Mouse (Mus musculus) T-cell, adult 66 days (primary cell): ENCODE results near the gene Gm10228. TPM values are rescaled to one million over a fixed set of nuclear protein-coding genes. Genes with fewer than 3 reads are reported as not detected.

ENCODE experiments used
- total RNA-seq, 2 experiments: library from RNA; stranded (reverse); gene quantifications; 3 replicates in 1 of 2; 4 replicates in 1 of 2; pipeline ENCODE4 v1.2.4; 2023

Gene Gm10228
- total RNA-seq: not detected

DNA sequence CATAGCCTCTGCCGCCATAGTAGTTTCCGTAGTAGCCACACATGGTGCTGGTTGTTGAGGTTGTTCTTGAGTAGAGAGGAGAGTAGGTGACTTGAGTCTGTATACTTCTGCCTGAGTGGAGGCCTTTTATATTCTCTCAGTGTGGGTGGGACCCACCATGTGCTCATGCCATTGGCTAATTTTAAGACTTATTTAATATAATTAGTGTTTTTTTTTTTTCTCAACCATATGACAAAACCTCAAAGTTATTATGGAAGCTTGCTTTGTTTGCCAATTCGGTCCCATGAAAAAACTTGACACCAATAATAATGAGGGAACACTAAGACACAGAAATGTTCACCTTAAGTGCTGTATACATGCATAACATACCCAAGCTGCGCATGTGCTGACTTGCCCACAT is at the start of gene Gm10228:
Gene Gm10228, minus strand, starts transcription at position 101 of the 400 bp plus-strand sequence.

DNA sequence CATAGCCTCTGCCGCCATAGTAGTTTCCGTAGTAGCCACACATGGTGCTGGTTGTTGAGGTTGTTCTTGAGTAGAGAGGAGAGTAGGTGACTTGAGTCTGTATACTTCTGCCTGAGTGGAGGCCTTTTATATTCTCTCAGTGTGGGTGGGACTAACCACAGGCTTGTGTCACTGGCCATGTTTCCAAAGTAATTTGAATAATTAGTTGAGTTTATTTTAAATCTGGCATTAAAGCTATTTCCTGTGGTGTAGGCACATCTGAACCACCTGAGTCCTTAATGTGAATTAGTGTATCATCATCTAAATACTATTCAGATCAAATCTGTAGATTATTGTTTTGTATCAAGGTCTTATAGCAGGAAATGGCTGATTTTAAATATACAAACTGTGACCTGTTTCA is 22.6 kb upstream of the Gm10228 start, which contains the start of gene 1110025L11Rik:
Gene 1110025L11Rik, minus strand, starts transcription at position 101 of the 400 bp plus-strand sequence.

DNA sequence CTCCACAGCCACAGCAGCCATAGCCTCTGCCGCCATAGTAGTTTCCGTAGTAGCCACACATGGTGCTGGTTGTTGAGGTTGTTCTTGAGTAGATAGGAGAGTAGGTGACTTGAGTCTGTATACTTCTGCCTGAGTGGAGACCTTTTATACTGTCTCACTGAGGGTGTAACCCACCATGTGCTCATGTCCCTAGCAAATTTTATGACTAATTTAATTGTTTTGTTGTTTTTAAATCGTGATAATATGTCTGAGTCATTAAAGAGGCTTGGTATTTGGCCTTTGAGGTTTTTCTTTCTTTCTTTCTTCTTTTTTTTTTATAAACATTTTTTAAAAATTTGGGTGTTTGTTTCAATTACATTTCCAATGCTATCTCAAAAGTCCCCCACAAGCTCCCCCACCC is 6.5 kb upstream of the Gm10228 start, which contains the start of gene Krtap6-5:
Gene Krtap6-5, minus strand, starts transcription at position 101 of the 400 bp plus-strand sequence.

DNA sequence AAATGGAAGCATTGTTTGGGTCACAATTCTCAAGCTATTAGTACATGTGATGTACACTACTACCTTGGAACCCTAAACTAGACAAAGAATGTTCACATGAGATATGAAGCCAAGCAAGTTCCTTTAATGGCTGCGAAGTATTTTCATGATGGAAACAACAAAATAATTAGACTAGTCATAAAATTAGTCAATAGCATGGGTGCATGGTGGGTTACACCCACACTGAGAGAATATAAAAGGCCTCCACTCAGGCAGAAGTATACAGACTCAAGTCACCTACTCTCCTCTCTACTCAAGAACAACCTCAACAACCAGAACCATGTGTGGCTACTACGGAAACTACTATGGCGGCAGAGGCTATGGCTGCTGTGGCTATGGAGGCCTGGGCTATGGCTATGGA is 9.9 kb downstream of the Gm10228 start, which contains the start of gene Krtap6-1:
Gene Krtap6-1, plus strand, starts transcription at position 301 of the 400 bp plus-strand sequence.

DNA sequence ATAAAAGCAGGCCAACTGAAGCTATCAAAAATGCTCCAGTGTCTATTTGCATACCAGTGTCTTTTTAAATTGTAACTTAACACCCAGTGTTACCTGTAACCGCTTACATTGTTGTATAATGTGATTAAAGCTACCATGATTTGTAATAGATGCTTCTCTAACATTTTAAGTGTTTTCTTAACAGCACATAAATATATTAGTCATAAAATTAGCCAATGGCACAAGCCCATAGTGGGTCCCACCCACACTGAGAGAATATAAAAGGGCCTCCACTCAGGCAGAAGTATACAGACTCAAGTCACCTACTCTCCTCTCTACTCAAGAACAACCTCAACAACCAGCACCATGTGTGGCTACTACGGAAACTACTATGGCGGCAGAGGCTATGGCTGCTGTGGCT is 26.3 kb downstream of the Gm10228 start, which contains the start of gene Gm10229:
Gene Gm10229, plus strand, starts transcription at position 301 of the 400 bp plus-strand sequence.

DNA sequence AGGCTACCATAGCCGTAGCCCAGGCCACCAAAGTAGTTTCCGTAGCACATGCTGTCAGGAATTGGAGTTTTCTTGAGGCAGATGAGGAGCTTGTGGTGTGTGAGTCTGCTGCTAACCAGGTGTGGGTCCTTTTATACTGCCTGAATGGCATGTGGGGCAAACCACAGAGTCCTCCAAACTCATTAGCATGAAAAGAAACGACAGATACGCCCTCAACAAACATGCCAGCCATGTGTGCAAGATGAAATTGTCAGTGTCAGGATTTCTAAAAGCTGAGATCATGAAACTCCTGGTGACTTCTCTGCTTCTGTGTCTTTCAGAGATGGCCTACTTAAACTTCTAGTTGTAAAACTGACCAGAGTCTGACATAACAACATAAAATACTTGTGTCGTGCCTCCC is 30.6 kb downstream of the Gm10228 start, which contains the start of gene Krtap22-2:
Gene Krtap22-2, minus strand, starts transcription at position 101 of the 400 bp plus-strand sequence.

Other genes with a start within 250 kb of the Gm10228 start
- not detected for gene Gm20741, start 229.3 kb downstream of the Gm10228 start, total RNA-seq
- gene Krtap15, start 221.3 kb downstream of the Gm10228 start, total RNA-seq: not detected
- gene Krtap14, start 215.3 kb downstream of the Gm10228 start, total RNA-seq: not detected
- gene Krtap19-1, start 172.1 kb downstream of the Gm10228 start, total RNA-seq: not detected
- not detected for gene Krtap19-2, start 167.2 kb downstream of the Gm10228 start, total RNA-seq
- gene Krtap19-3, start 163.4 kb downstream of the Gm10228 start, total RNA-seq: not detected
- gene Krtap19-4, start 156.4 kb downstream of the Gm10228 start, total RNA-seq: not detected
- gene Krtap19-5, start 145.0 kb downstream of the Gm10228 start, total RNA-seq: not detected
- not detected for gene Krtap19-9b, start 109.2 kb downstream of the Gm10228 start, total RNA-seq
- gene Krtap16-3, start 78.6 kb downstream of the Gm10228 start, total RNA-seq: not detected
- gene Krtap22-2, start 30.7 kb downstream of the Gm10228 start, total RNA-seq: not detected
- gene Gm10229, start 26.2 kb downstream of the Gm10228 start, total RNA-seq: not detected
- not detected for gene Krtap6-1, start 9.8 kb downstream of the Gm10228 start, total RNA-seq
- gene Krtap6-5, start 6.4 kb upstream of the Gm10228 start, total RNA-seq: not detected
- not detected for gene 1110025L11Rik, start 22.5 kb upstream of the Gm10228 start, total RNA-seq
- not detected for gene Krtap6-3, start 42.5 kb upstream of the Gm10228 start, total RNA-seq
- gene Gm6358, start 99.4 kb upstream of the Gm10228 start, total RNA-seq: not detected
- not detected for gene Gm10061, start 109.6 kb upstream of the Gm10228 start, total RNA-seq
- not detected for gene Gm9789, start 116.5 kb upstream of the Gm10228 start, total RNA-seq
- not detected for gene Gm7735, start 128.0 kb upstream of the Gm10228 start, total RNA-seq
- gene 1110057P08Rik, start 133.3 kb upstream of the Gm10228 start, total RNA-seq: not detected
- gene Krtap20-2, start 164.4 kb upstream of the Gm10228 start, total RNA-seq: not detected